In genomic region chr2:169360272-169360671, GRCm38 (mm10) we compare ENCODE assay signal across 8 mouse cellular contexts.
DNase-seq lines count a peak whose midpoint lies in the region; ATAC-seq and TF ChIP-seq lines count a peak whose summit lies in the region.

No protein-coding gene starts in this region.

- TF ChIP-seq EP300 in liver, embryonic 14.5 days (IDR thresholded peaks at IDR 0.05; ENCODE audit: low read depth): no peak

- H3K4me1 ChIP-seq in forebrain, embryonic 13.5 days: 0 out of 2 replicates have a peak, but pooled peaks cover 6% of the 10 kb centered on the region
- H3K4me1 ChIP-seq in liver, embryonic 14.5 days (replicated peaks; ENCODE audit: control insufficient read depth in 2 of 2, insufficient read depth in 2 of 2, low read length in 1 of 2): no peaks in the 10 kb centered on the region
- H3K4me1 ChIP-seq in neural tube, embryonic 13.5 days (replicated peaks): peaks cover 16% of the 10 kb centered on the region

- peak; percentile 44; the same call in 1 of the 2 replicates for TF ChIP-seq CTCF in liver, embryonic 14.5 days (IDR thresholded peaks at IDR 0.05; ENCODE audit: low read depth)

- H3K27ac ChIP-seq in forebrain, embryonic 13.5 days: no peak overlapping the region
- H3K27ac ChIP-seq in liver, embryonic 14.5 days: no peak overlapping the region
- no peak overlapping the region for H3K27ac ChIP-seq in neural tube, embryonic 13.5 days (replicated peaks)

- H3K27me3 ChIP-seq in forebrain, embryonic 13.5 days: no peaks in the 10 kb centered on the region
- no peaks in the 10 kb centered on the region for H3K27me3 ChIP-seq in liver, embryonic 14.5 days (ENCODE audit: control insufficient read depth, insufficient read depth, low read length)
- H3K27me3 ChIP-seq in neural tube, embryonic 13.5 days: no peaks in the 10 kb centered on the region

- H3K9ac ChIP-seq in forebrain, embryonic 13.5 days: no peak overlapping the region
- H3K9ac ChIP-seq in liver, embryonic 14.5 days (replicated peaks): no peak overlapping the region
- 0 out of 2 replicates have a peak overlapping the region, but pooled peaks have one; percentile 27 for H3K9ac ChIP-seq in neural tube, embryonic 13.5 days

- ATAC-seq in forebrain, embryonic 13.5 days: no peak
- no peak for ATAC-seq in liver, embryonic 14.5 days (ENCODE audit: insufficient read depth)
- peak; percentile 53; the same call in 1 of the 2 replicates for ATAC-seq in neural tube, embryonic 13.5 days (ENCODE audit: low read depth)

- peak; percentile 35 for DNase-seq in urinary bladder, postnatal 14 days (ENCODE audit: low spot score)
- DNase-seq in urinary bladder, postnatal 10 days (ENCODE audit: low spot score): no peak
- DNase-seq in induced T-regulatory cell, adult 2 months (ENCODE audit: low read depth): peak; percentile 4
- DNase-seq in liver, embryonic 14.5 days (ENCODE audit: low read depth in 3 of 3, low spot score in 3 of 3): no peak
- DNase-seq in thymus, postnatal 25 days: peak; percentile 44
- DNase-seq in spleen, postnatal 36 days (ENCODE audit: low spot score in 2 of 2): no peak

- H3K4me2 ChIP-seq in forebrain, embryonic 13.5 days: peak overlapping the region; percentile 42
- peak overlapping the region; percentile 2; the same call in 1 of the 2 replicates for H3K4me2 ChIP-seq in liver, embryonic 14.5 days (ENCODE audit: low read depth)
- H3K4me2 ChIP-seq in neural tube, embryonic 13.5 days: peak overlapping the region; percentile 39

- H3K9me3 ChIP-seq in forebrain, embryonic 13.5 days (replicated peaks): no peaks in the 10 kb centered on the region
- no peaks in the 10 kb centered on the region for H3K9me3 ChIP-seq in liver, embryonic 14.5 days (ENCODE audit: control insufficient read depth, low read length)
- H3K9me3 ChIP-seq in neural tube, embryonic 13.5 days: 0 out of 2 replicates have a peak, but pooled peaks cover 3% of the 10 kb centered on the region

- H3K4me3 ChIP-seq in forebrain, embryonic 13.5 days: no peak overlapping the region
- no peak overlapping the region for H3K4me3 ChIP-seq in liver, embryonic 14.5 days (ENCODE audit: insufficient read depth in 1 of 2, low read depth in 2 of 2, low read length in 2 of 2)
- H3K4me3 ChIP-seq in neural tube, embryonic 13.5 days: no peak overlapping the region

- H3K36me3 ChIP-seq in forebrain, embryonic 13.5 days (ENCODE audit: poor library complexity, severe bottlenecking): no peaks in the 10 kb centered on the region
- no peaks in the 10 kb centered on the region for H3K36me3 ChIP-seq in liver, embryonic 14.5 days (replicated peaks; ENCODE audit: control insufficient read depth, insufficient read depth, low read depth)
- H3K36me3 ChIP-seq in neural tube, embryonic 13.5 days: no peaks in the 10 kb centered on the region

- 25% methylated on average over 15 of the region's 15 CpGs for WGBS in forebrain, embryonic 13.5 days
- 18% methylated on average over 15 of the region's 15 CpGs for WGBS in liver, embryonic 14.5 days (ENCODE audit: insufficient replicate concordance)
- WGBS in neural tube, embryonic 13.5 days: 19% methylated on average over 15 of the region's 15 CpGs

Comparison
In these comparisons a context has a peak if more than half of its experiments do, and no peak if none do; other contexts are left out.
1. DNase-seq: peak in urinary bladder, postnatal 14 days (single experiment), induced T-regulatory cell, adult 2 months (single experiment) and thymus, postnatal 25 days (single experiment); none in urinary bladder, postnatal 10 days (single experiment), liver, embryonic 14.5 days (0 of 3) and spleen, postnatal 36 days (0 of 2).
2. Peak in every context shown above with its lines, with median percentiles within 50 percentile points of each other: H3K4me2 ChIP-seq.